Comparison of ENCODE assay signal across 9 mouse cellular contexts in the genomic region with DNA sequence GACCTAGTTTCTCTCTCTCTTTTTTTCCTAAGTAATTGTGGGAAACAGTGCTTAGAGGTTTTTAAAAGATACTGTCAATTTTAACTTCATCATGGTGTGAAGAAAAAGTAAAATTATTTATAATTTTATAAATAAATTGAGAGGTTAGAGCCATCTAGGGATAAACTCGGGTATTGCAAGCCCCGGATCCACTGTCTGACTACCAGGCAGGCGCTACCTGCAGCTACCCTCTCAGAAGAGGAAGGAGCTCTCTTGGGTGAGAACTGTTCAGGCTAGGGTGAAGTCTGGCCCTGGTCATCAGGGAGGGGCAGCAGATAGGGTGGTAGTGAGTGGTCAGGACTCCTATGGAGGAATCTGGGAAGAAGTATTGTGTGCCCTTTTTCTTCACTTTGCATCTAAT.
DNase-seq lines count a peak whose midpoint lies in the region; ATAC-seq and TF ChIP-seq lines count a peak whose summit lies in the region.
"Had no signal": no experiment of that assay in that cellular context is flagged by ENCODE, and none has a peak within 500 bp of the region (broad histone marks: within the 10 kb centered on the region; RNA-seq: fewer than 3 reads in every experiment).

No protein-coding gene starts in this region.

- no peaks in the 10 kb centered on the region for H3K27me3 ChIP-seq in heart, postnatal 0 days (ENCODE audit: control insufficient read depth, insufficient read depth, low read length)
- no peaks in the 10 kb centered on the region for H3K27me3 ChIP-seq in midbrain, embryonic 15.5 days (replicated peaks)
- no peaks in the 10 kb centered on the region for H3K27me3 ChIP-seq in midbrain, embryonic 13.5 days
- no peaks in the 10 kb centered on the region for H3K27me3 ChIP-seq in Patski
- H3K27me3 ChIP-seq in kidney, postnatal 0 days (ENCODE audit: insufficient read depth, low read length), result no peaks in the 10 kb centered on the region
- no peaks in the 10 kb centered on the region for H3K27me3 ChIP-seq in small intestine, adult 2 months (ENCODE audit: control insufficient read depth, insufficient read depth, low read length)
- H3K27me3 ChIP-seq: midbrain, embryonic 12.5 days had no signal

- TF ChIP-seq EP300 in heart, postnatal 0 days (IDR thresholded peaks at IDR 0.05; ENCODE audit: low read depth), result no peak

- CTCF ChIA-PET in Patski (lab: Charles Lee), result interaction anchor here (1.0 to 4.8 kb wide), 9 partner anchors 8 to 195 kb away, joined by 3 to 39 read pairs (median 6); no protein-coding TSS in a partner anchor

- H3K36me3 ChIP-seq in heart, postnatal 0 days (replicated peaks; ENCODE audit: control insufficient read depth, insufficient read depth, low read length), result no peaks in the 10 kb centered on the region; the same call in 1 of the 2 replicates
- H3K36me3 ChIP-seq in midbrain, embryonic 15.5 days (replicated peaks), result no peaks in the 10 kb centered on the region
- no peaks in the 10 kb centered on the region for H3K36me3 ChIP-seq in midbrain, embryonic 13.5 days
- no peaks in the 10 kb centered on the region; the same call in 1 of the 2 replicates for H3K36me3 ChIP-seq in kidney, postnatal 0 days (ENCODE audit: insufficient read depth, low read length)
- peaks cover 29% of the 10 kb centered on the region for H3K36me3 ChIP-seq in small intestine, adult 2 months (ENCODE audit: control insufficient read depth, insufficient read depth, low read length)
- H3K36me3 ChIP-seq: midbrain, embryonic 12.5 days had no signal

- DNase-seq in heart, postnatal 0 days (ENCODE audit: low spot score), result no peak
- no peak for DNase-seq in heart, adult 9 months (ENCODE audit: low spot score in 2 of 2)
- no peak for DNase-seq in Patski (ENCODE audit: low read depth, low spot score)
- peak; percentile 59 for DNase-seq in kidney, postnatal 0 days (ENCODE audit: low spot score)
- DNase-seq in gastrocnemius, adult 8-10 months (ENCODE audit: low spot score in 2 of 2), result no peak

- no peak for TF ChIP-seq POLR2A in small intestine, adult 2 months (IDR thresholded peaks at IDR 0.05; ENCODE audit: low read depth, low read length)

- no peak overlapping the region for H3K9ac ChIP-seq in heart, postnatal 0 days (replicated peaks; ENCODE audit: low read depth, low read length)
- H3K9ac ChIP-seq in midbrain, embryonic 15.5 days, result no peak overlapping the region
- no peak overlapping the region for H3K9ac ChIP-seq in midbrain, embryonic 13.5 days (replicated peaks)
- no peak overlapping the region for H3K9ac ChIP-seq in kidney, postnatal 0 days (ENCODE audit: low read depth, low read length)
- H3K9ac ChIP-seq: midbrain, embryonic 12.5 days had no signal

- no peaks in the 10 kb centered on the region; the same call in 1 of the 2 replicates for H3K4me1 ChIP-seq in heart, postnatal 0 days (ENCODE audit: control insufficient read depth, insufficient read depth)
- H3K4me1 ChIP-seq in midbrain, embryonic 15.5 days, result peaks cover 8% of the 10 kb centered on the region; the same call in 1 of the 2 replicates
- peaks cover 12% of the 10 kb centered on the region for H3K4me1 ChIP-seq in midbrain, embryonic 13.5 days (replicated peaks)
- 0 out of 2 replicates have a peak, but pooled peaks cover 3% of the 10 kb centered on the region for H3K4me1 ChIP-seq in kidney, postnatal 0 days (replicated peaks; ENCODE audit: insufficient read depth, low read length)
- H3K4me1 ChIP-seq in small intestine, adult 2 months (ENCODE audit: control insufficient read depth, insufficient read depth, insufficient read length, low read length), result peaks cover 3% of the 10 kb centered on the region; the same call in 1 of the 2 replicates

- no peak overlapping the region for H3K4me2 ChIP-seq in heart, postnatal 0 days (ENCODE audit: low read depth, low read length)
- no peak overlapping the region for H3K4me2 ChIP-seq in midbrain, embryonic 15.5 days
- no peak overlapping the region for H3K4me2 ChIP-seq in midbrain, embryonic 13.5 days (replicated peaks)
- no peak overlapping the region for H3K4me2 ChIP-seq in kidney, postnatal 0 days (ENCODE audit: low read length)
- H3K4me2 ChIP-seq: midbrain, embryonic 12.5 days had no signal

- in situ Hi-C loops in Patski (cut with MboI; ENCODE audit: low pct_unique_long_range_greater_than_20kb), result loop anchor here (5.0 kb wide), 3 partner anchors 58 to 358 kb away; no protein-coding TSS in a partner anchor

- H3K9me3 ChIP-seq in heart, postnatal 0 days (replicated peaks; ENCODE audit: control insufficient read depth, low read length), result no peaks in the 10 kb centered on the region
- H3K9me3 ChIP-seq in midbrain, embryonic 15.5 days, result no peaks in the 10 kb centered on the region
- H3K9me3 ChIP-seq in midbrain, embryonic 13.5 days, result no peaks in the 10 kb centered on the region
- no peaks in the 10 kb centered on the region for H3K9me3 ChIP-seq in kidney, postnatal 0 days (replicated peaks; ENCODE audit: low read length)
- H3K9me3 ChIP-seq: midbrain, embryonic 12.5 days had no signal

- H3K27ac ChIP-seq in heart, postnatal 0 days (ENCODE audit: low read depth), result no peak overlapping the region
- no peak overlapping the region for H3K27ac ChIP-seq in midbrain, embryonic 15.5 days
- no peak overlapping the region for H3K27ac ChIP-seq in midbrain, embryonic 13.5 days
- H3K27ac ChIP-seq in kidney, postnatal 0 days, result no peak overlapping the region; the same call in 1 of the 2 replicates
- no peak overlapping the region for H3K27ac ChIP-seq in small intestine, adult 2 months (ENCODE audit: insufficient read depth, low read depth, low read length)
- H3K27ac ChIP-seq: midbrain, embryonic 12.5 days had no signal

- no peak overlapping the region for H3K4me3 ChIP-seq in heart, postnatal 0 days (ENCODE audit: low read depth, low read length)
- H3K4me3 ChIP-seq in midbrain, embryonic 15.5 days, result no peak overlapping the region
- no peak overlapping the region for H3K4me3 ChIP-seq in midbrain, embryonic 13.5 days (replicated peaks)
- H3K4me3 ChIP-seq in kidney, postnatal 0 days (replicated peaks; ENCODE audit: low read depth, low read length), result no peak overlapping the region
- no peak overlapping the region for H3K4me3 ChIP-seq in small intestine, adult 2 months (ENCODE audit: low read depth, low read length)
- H3K4me3 ChIP-seq: midbrain, embryonic 12.5 days had no signal

- 28% methylated on average over 3 of the region's 3 CpGs for WGBS in heart, postnatal 0 days
- WGBS in midbrain, embryonic 15.5 days, result 29% methylated on average over 3 of the region's 3 CpGs
- 25% methylated on average over 3 of the region's 3 CpGs for WGBS in midbrain, embryonic 13.5 days
- WGBS in kidney, postnatal 0 days, result 23% methylated on average over 3 of the region's 3 CpGs
- WGBS in small intestine, adult 2 months, result 24% methylated on average over 3 of the region's 3 CpGs

- ATAC-seq in heart, postnatal 0 days (ENCODE audit: insufficient read depth, low read depth), result no peak
- ATAC-seq in midbrain, embryonic 15.5 days (replicated peaks), result 0 out of 2 replicates have a peak, but pooled peaks have one; percentile 51
- no peak for ATAC-seq in midbrain, embryonic 13.5 days
- ATAC-seq in Patski, result no peak
- ATAC-seq in kidney, postnatal 0 days (replicated peaks; ENCODE audit: low FRiP score, low read depth), result no peak

- peak; percentile 38 for TF ChIP-seq CTCF in heart, postnatal 0 days (IDR thresholded peaks at IDR 0.05; ENCODE audit: low read depth)
- TF ChIP-seq CTCF in Patski (IDR thresholded peaks at IDR 0.05), result peak; percentile 80
- peak; percentile 54 for TF ChIP-seq CTCF in kidney, postnatal 0 days (IDR thresholded peaks at IDR 0.05; ENCODE audit: low read depth)
- peak; percentile 63; the same call in 1 of the 2 replicates for TF ChIP-seq CTCF in small intestine, adult 2 months (IDR thresholded peaks at IDR 0.05; ENCODE audit: extremely low read depth, insufficient read length, insufficient replicate concordance, low read depth, low read length)

- POLR2A ChIA-PET in Patski (lab: Charles Lee), result no interaction called here
